Mouse (Mus musculus) adrenal gland, adult 18-20 months (tissue): ENCODE data around the gene Gxylt1. TPM values are rescaled to one million over a fixed set of nuclear protein-coding genes. Genes with fewer than 3 reads are reported as not detected.
A peak's percentile ranks its signal among the peaks of the same experiment; 100 is the strongest.
"Not testable (repeated sequence)": the region's sequence is repeated elsewhere in the genome, so short reads cannot be mapped to it uniquely, and the experiment has no call there.

Experiments
- DNase-seq, 2 experiments: peaks; one replicate each; pipeline ENCODE4 v3.0.0; 2021 to 2022; ENCODE audit warnings: low spot score in 2 of 2
- total RNA-seq, 2 experiments: library from RNA; stranded (reverse); gene quantifications; 1 replicate in 1 of 2; 2 replicates in 1 of 2; pipeline ENCODE4 v1.2.3; 2021

Gene Gxylt1
- total RNA-seq, 2 experiments from 2014 or later: 32.2 to 36.6 TPM

DNA sequence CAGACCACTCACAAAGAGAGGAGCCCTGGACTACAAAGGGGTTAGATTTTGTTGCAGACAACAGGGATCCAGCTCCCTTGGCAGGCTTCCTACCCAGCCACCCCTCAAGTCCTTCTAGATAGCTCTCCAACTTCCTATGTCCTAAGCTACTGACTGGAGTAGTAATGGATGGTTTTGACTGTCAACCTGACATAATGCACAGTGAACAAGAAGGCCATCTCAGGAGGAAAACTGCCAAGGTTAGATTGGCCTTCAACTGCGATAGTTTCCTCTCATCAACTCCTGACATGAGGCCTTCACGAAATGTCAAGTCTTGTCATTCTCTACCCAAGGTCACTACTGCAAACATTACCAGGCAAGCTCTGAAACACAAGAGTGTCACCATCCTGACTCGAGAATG is 10.8 kb downstream of the Gxylt1 start:
- DNase-seq: peak in 1 of 2 experiments; percentile 27

DNA sequence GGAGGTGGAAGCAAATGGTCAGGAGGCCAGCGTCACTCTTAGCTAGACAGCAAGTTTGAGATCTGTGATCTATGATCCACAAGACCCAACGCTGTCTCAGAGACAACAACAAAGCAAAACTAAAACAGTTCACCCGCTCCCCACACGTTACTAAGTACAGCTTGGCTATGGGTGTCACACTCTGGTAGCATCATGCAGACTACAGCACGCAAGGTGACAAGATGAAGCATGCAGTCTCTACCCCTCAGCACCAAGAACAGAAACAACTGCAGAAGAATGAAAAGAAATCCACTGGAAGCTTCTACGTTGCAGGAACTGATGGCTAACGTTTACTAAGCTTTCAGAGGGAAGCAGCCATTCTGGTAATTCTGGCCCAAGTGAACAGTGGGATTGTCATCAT is 11.4 kb downstream of the Gxylt1 start:
- DNase-seq: no peak

GRCm38 (mm10) chr15:93262818-93263217 is 12.2 kb downstream of the Gxylt1 start:
- DNase-seq: no peak

- DNase-seq: no peak
These were observed 12.7 kb downstream of the Gxylt1 start for GRCm38 (mm10) chr15:93262274-93262673.

DNA sequence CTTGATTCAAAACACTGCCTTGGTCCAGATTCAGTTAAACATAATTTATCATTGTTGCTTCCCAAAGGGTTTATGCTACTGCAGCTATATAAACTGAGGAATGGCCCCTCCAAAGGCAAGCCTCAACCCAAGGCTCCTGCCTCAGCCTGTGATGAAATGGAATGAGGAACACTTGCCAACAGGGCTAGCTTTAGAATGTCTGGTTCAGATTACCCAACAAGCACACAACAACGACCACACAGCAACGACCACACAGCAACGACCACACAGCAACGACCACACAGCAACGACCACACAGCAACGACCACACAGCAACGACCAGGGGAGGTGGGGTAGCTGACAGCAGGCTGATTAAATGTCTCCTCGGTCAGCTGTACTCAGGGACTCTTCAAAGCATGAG is 15.0 kb downstream of the Gxylt1 start:
- DNase-seq: no peak

DNA sequence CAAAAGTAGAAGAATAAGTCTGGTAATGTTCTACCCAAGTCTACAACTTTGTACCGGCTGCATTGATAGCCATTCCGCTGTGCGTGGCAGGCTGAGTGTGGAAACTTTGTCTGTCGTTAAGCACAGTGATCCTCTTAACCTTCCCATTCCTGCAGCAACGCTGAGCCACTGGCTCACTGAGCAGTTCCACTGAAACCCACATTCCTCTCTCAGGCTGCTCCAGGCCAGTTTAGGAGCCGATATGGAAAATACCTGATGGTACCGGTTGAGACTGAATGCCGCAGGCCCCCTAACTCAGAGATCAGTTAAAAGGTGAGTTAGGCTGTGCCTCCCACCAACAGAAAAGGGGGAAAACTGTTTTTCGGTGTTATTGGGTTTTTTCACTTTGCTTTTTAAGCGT is 19.7 kb downstream of the Gxylt1 start:
- DNase-seq: no peak

GRCm38 (mm10) chr15:93253172-93253571 is 21.8 kb downstream of the Gxylt1 start:
- DNase-seq: no peak

DNA sequence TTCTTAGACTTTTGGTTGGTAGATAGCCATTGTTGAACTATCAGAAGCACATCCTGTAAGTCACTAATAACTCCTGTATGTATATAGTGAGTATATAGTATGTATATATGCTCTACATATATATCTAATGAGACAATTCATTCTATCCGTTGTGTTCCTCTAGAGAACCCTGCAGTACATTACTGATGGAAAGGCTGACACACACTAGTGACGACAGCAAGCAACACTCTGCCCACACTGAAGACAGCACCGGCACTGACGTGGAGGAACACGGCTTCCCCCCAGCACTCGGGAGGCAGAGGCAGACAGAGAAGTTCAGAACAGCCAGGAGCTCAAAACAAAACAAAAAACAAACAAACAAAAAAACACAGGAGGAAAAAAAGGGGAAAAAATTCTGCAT is 22.6 kb downstream of the Gxylt1 start:
- DNase-seq: no peak

GRCm38 (mm10) chr15:93251553-93252250 is 23.3 kb downstream of the Gxylt1 start:
- no peak for DNase-seq

GRCm38 (mm10) chr15:93243202-93243601 is 31.8 kb downstream of the Gxylt1 start:
- no peak for DNase-seq

GRCm38 (mm10) chr15:93236456-93236855 is 38.5 kb downstream of the Gxylt1 start:
- DNase-seq: not testable (repeated sequence)

GRCm38 (mm10) chr15:93229028-93229427 is 46.0 kb downstream of the Gxylt1 start:
- no peak for DNase-seq

DNA sequence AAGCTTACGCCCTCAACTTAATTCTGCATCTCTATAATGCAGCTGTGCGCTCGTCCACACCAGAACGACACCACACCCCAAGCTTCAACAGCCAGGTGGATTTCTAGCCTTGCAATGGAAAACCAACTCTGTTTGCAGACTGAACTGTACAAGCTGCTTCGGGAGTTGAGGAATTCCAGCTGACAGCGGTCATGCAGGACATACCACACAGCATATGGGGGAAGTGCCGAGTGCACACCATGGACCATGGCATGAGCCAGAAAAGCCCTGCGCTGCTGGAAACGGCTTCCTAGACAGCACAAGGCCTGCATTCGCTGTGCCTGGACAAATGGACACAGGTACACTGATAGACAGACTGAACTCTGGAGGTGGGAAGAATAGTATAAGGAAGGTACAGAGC is 46.6 kb downstream of the Gxylt1 start:
- DNase-seq: no peak

DNA sequence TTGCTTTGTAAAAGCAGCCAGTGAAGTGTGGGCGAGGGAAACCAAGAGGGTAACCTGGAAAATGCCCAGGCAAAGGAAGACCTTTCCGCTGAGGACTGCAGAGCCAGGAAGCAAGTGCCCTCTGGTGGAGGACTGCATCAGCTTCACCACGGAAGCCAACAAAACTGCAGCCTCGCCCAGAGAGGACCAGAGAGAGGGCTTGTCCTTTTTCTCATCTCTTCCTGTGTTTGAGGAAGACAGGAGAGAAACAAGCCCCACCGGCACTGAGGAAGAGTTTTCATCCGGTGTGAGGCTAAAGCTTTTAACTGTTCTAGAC is 47.3 kb downstream of the Gxylt1 start:
- peak in 1 of 2 experiments; percentile 25 for DNase-seq

GRCm38 (mm10) chr15:93226930-93227763 is 47.8 kb downstream of the Gxylt1 start:
- DNase-seq: no peak

GRCm38 (mm10) chr15:93222475-93222874 is 52.5 kb downstream of the Gxylt1 start:
- no peak for DNase-seq

DNA sequence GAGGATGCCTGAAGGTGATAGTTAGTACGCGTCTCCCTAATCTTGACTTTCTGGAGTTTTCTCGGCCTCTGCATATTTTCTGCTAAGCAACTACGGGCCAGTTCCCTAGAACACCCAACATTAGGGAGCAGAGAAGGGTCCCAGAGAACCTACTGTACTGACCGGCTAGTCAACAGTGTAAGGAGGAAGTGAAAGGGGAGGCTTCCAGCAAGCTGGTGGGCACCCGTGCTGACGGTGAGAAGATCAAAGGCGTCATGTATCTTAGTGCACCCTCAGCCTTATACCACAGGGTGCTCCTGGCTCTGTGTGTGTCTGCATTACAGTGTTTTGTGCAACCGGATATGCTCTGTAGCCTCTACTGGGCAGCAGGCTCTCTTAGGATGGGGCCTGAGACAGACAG is 62.4 kb downstream of the Gxylt1 start:
- no peak for DNase-seq

GRCm38 (mm10) chr15:93204861-93205260 is 70.1 kb downstream of the Gxylt1 start:
- no peak for DNase-seq

- peak in 1 of 2 experiments; percentile 33 for DNase-seq
These were observed 73.0 kb downstream of the Gxylt1 start for GRCm38 (mm10) chr15:93201956-93202355.

- no peak for DNase-seq
These were observed 83.4 kb downstream of the Gxylt1 start for GRCm38 (mm10) chr15:93191387-93192145.
